Mouse (Mus musculus): ENCODE measurements around the gene Farsb.
A peak's percentile ranks its signal among the peaks of the same experiment; 100 is the strongest.
"Not testable (repeated sequence)": the region's sequence is repeated elsewhere in the genome, so short reads cannot be mapped to it uniquely, and the experiment has no call there.

Gene Farsb

GRCm38 (mm10) chr1:78488752-78489492, at the start of gene Farsb:
Gene Farsb (minus strand): TSS chr1:78488897.
- peak; percentile 92 for DNase-seq

- no peak for DNase-seq
Measured at GRCm38 (mm10) chr1:78538396-78538795, 49.7 kb upstream of the Farsb start.

- DNase-seq = peak; percentile 55
Measured at GRCm38 (mm10) chr1:78537494-78538010, 48.9 kb upstream of the Farsb start.

- peak; percentile 81 for DNase-seq
Measured at GRCm38 (mm10) chr1:78536310-78537164, 47.8 kb upstream of the Farsb start.

GRCm38 (mm10) chr1:78534428-78535150, 45.9 kb upstream of the Farsb start:
- DNase-seq = no peak

- DNase-seq = peak; percentile 28
Measured at GRCm38 (mm10) chr1:78532184-78532800, 43.6 kb upstream of the Farsb start.

GRCm38 (mm10) chr1:78530500-78531215, 42.0 kb upstream of the Farsb start:
- no peak for DNase-seq

- DNase-seq = no peak
Measured at GRCm38 (mm10) chr1:78529011-78529410, 40.3 kb upstream of the Farsb start.

- DNase-seq = no peak
Measured at GRCm38 (mm10) chr1:78528356-78528755, 39.7 kb upstream of the Farsb start.

- peak; percentile 71 for DNase-seq
Measured at GRCm38 (mm10) chr1:78525189-78525886, 36.6 kb upstream of the Farsb start.

- no peak for DNase-seq
Measured at GRCm38 (mm10) chr1:78518907-78519306, 30.2 kb upstream of the Farsb start.

GRCm38 (mm10) chr1:78512756-78513155, 24.1 kb upstream of the Farsb start:
- DNase-seq = no peak

- peak; percentile 22 for DNase-seq
Measured at GRCm38 (mm10) chr1:78511621-78512160, 23.0 kb upstream of the Farsb start, which contains the start of gene BC035947. Gene BC035947 (minus strand): TSS chr1:78512158.

GRCm38 (mm10) chr1:78510862-78511261, 22.2 kb upstream of the Farsb start, which contains the start of gene Mogat1:
Gene Mogat1 (plus strand): TSS chr1:78510991.
- DNase-seq = no peak

- no peak for DNase-seq
Measured at GRCm38 (mm10) chr1:78507137-78507536, 18.4 kb upstream of the Farsb start.

- no peak for DNase-seq
Measured at GRCm38 (mm10) chr1:78502527-78502926, 13.8 kb upstream of the Farsb start.

GRCm38 (mm10) chr1:78501856-78502255, 13.2 kb upstream of the Farsb start:
- not testable (repeated sequence) for DNase-seq

GRCm38 (mm10) chr1:78501036-78501435, 12.3 kb upstream of the Farsb start:
- DNase-seq = no peak

- no peak for DNase-seq
Measured at GRCm38 (mm10) chr1:78490143-78490542, 1.4 kb upstream of the Farsb start.

- DNase-seq = no peak
Measured at GRCm38 (mm10) chr1:78488427-78488751, 308 bp downstream of the Farsb start.

GRCm38 (mm10) chr1:78484361-78484760, 4.3 kb downstream of the Farsb start:
- no peak for DNase-seq

All from lung, postnatal 14 days (tissue).